Mouse (Mus musculus) liver, adult 2 months (tissue): ENCODE data around the gene Rrbp1.

Experiments used
- CTCF ChIP-seq: fragments of 200-500 bp; IDR thresholded peaks from 2 replicates; pipeline ENCODE4 v1.5.1; 2011; ENCODE audit warnings: low read depth, low read length, control low read depth
- POLR2A ChIP-seq: fragments of 200-500 bp; IDR thresholded peaks from 2 replicates; pipeline ENCODE4 v1.6.1; 2011; ENCODE audit warnings: low read length, control low read depth; ENCODE audit not compliant: insufficient read depth; ENCODE audit errors: extremely low read depth

DNA sequence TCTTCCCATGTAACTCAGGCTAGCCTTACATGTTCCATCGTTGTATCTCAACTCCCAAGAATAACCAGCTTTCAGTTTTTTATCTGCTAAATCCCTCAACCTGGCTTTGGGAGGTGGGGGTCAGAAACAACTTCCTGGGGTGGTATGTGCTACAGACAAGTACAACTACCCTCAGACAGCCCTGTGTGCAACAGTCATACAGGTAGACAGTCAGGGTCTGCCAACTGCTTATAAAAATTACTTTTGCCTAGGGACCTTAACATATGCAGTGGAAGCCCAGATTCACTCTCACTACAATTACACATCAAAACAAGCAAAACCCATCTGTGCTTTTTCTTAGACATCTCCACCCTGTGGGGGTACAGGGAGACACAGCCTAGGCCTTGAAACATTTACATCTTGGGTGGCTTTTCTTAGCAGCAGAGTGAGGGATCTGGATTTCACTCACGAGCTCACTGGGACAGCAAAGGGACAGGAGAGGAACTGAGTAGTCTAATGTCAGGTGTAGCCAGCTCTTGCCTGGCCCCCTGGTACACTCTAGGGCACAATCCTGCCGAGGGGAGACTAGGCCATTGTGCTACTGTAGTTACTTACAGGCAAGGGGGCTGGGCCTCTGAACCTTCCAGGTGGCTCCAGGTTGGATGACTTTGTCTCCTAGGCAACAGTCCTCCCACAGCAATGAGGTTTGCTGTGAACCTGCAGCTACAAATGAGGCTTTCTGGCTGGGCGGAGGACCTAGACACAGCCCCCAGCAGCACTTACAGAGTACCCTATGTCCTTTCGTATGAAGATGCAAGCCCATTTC lies 34.9 kb upstream of the Rrbp1 start:
- TF ChIP-seq CTCF (no peak), POLR2A (no peak)
